Mouse (Mus musculus) lung, postnatal 0 days (tissue): Measurements from ENCODE around the gene Brd3os. TPM values are rescaled to one million over a fixed set of nuclear protein-coding genes. Genes with fewer than 3 reads are reported as not detected.

ENCODE experiments used
- ATAC-seq: fragments of 200-750 bp; cut with Nextera tagmentation; 2 replicates; pipeline ENCODE4 v1.8.0; 2017; ENCODE audit warnings: moderate library complexity
- DNase-seq: peaks from one replicate; pipeline ENCODE4 v3.0.0-alpha.2; 2016; ENCODE audit warnings: low spot score
- H3K27ac ChIP-seq: fragments of 300-500 bp; sonication (generic); 2 replicates; pipeline ENCODE4 v1.5.1; 2014; ENCODE audit warnings: antibody characterized with exemption, mild to moderate bottlenecking, low read length, mixed read lengths
- H3K27me3 ChIP-seq: fragments of 300-500 bp; sonication (generic); replicated peaks from 2 replicates; pipeline ENCODE4 v1.6.1; 2014; ENCODE audit warnings: low read length, mixed read lengths; ENCODE audit not compliant: insufficient read depth
- H3K36me3 ChIP-seq: fragments of 300-500 bp; sonication (generic); 2 replicates; pipeline ENCODE4 v1.6.1; 2014; ENCODE audit warnings: low read length, mixed read lengths; ENCODE audit not compliant: insufficient read depth
- H3K4me1 ChIP-seq: fragments of 300-500 bp; sonication (generic); 2 replicates; pipeline ENCODE4 v1.6.1; 2014; ENCODE audit warnings: antibody characterized with exemption, low read depth, low read length, mixed read lengths; ENCODE audit not compliant: insufficient read depth
- H3K4me2 ChIP-seq: fragments of 300-500 bp; sonication (generic); replicated peaks from 2 replicates; pipeline ENCODE4 v1.6.1; 2014; ENCODE audit warnings: low read depth, mild to moderate bottlenecking, low read length, moderate library complexity, mixed read lengths
- H3K4me3 ChIP-seq: fragments of 300-500 bp; sonication (generic); 2 replicates; pipeline ENCODE4 v1.5.1; 2014; ENCODE audit warnings: low read depth, low read length
- H3K9ac ChIP-seq: fragments of 300-500 bp; sonication (generic); replicated peaks from 2 replicates; pipeline ENCODE4 v1.6.1; 2014; ENCODE audit warnings: low read depth, mild to moderate bottlenecking
- H3K9me3 ChIP-seq: fragments of 300-500 bp; sonication (generic); 2 replicates; pipeline ENCODE4 v1.6.1; 2016; ENCODE audit warnings: low read length, mixed read lengths
- CTCF ChIP-seq: IDR thresholded peaks from 2 replicates; pipeline ENCODE4 v1.5.1; 2016; ENCODE audit warnings: antibody characterized with exemption, mild to moderate bottlenecking
- EP300 ChIP-seq: IDR thresholded peaks from 2 replicates; pipeline ENCODE4 v1.6.1; 2016; ENCODE audit warnings: antibody characterized with exemption, mild to moderate bottlenecking, control low read depth
- WGBS: fragments of 180-500 bp; shearing (Covaris S2); extraction: QIAGEN DNeasy Blood & Tissue Kit; methylation state at CpG from one replicate; pipeline ENCODE4 v1.1.7; 2014; 5-methylcytosine and 5-hydroxymethylcytosine counted together
- polyA plus RNA-seq: library from polyadenylated mRNA; unstranded; fragments of >200 nt; fragmentation: Nextera tagmentation; extraction: Ambion mirVana; gene quantifications from 2 replicates; pipeline ENCODE4 v1.2.1, GENCODE M21; 2015

Gene Brd3os
- polyA plus RNA-seq, 1 experiment from 2014 or later = 3.8 TPM

DNA sequence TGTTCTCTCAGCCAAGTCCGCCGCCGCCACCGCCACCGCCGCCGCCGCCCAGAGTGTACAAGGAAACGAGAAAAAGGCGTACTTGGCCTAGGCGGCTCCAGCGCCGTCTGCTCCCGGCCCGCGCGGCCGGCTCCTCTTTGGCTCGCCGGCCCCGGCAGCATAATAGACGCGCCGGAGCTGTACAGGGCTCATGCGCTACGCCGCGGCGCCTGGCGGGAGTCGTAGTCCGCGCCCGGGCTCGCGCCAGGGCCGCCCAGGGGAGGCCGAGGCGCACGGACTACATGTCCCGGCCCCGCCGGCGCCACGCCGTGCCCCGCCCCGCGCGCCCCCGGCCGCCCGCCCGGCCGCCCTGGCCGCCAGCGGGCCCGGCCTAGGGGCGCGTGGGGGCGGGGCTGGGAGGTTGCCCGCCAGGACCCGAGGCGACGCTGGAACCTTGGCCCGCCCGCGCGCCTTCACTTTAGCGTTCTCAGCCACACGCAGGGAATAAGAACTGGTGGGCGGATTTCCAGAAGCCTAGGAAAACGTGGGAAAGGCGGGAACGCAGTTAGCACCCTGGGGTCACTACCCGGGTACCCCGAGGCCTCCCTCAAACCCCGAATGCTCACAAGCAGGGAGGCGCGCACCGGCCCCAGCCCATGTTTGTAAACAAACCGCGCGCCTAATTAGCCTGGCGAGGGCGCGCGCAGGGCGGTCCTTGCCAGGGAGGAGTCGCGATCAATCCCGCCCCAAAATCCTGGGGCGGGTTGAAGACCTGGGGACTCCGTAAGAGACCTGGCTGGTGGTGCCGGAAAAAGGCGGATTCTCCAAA is 33.6 kb downstream of the Brd3os start:
- peak overlapping the region; percentile 75 for H3K4me2 ChIP-seq
- WGBS = under 1% methylated on average over 62 of the region's 96 CpGs
- peaks cover 11% of the 10 kb centered on the region; the same call in 1 of the 2 replicates for H3K4me1 ChIP-seq
- H3K9me3 ChIP-seq = no peaks in the 10 kb centered on the region
- no peaks in the 10 kb centered on the region for H3K36me3 ChIP-seq
- ATAC-seq (peak; percentile 99), DNase-seq (peak; percentile 97)
- H3K27me3 ChIP-seq = no peaks in the 10 kb centered on the region
- H3K27ac ChIP-seq = peak overlapping the region; percentile 95
- TF ChIP-seq EP300 = no peak
- no peak for TF ChIP-seq CTCF
- peak overlapping the region; percentile 61 for H3K9ac ChIP-seq
- H3K4me3 ChIP-seq = peak overlapping the region; percentile 66

DNA sequence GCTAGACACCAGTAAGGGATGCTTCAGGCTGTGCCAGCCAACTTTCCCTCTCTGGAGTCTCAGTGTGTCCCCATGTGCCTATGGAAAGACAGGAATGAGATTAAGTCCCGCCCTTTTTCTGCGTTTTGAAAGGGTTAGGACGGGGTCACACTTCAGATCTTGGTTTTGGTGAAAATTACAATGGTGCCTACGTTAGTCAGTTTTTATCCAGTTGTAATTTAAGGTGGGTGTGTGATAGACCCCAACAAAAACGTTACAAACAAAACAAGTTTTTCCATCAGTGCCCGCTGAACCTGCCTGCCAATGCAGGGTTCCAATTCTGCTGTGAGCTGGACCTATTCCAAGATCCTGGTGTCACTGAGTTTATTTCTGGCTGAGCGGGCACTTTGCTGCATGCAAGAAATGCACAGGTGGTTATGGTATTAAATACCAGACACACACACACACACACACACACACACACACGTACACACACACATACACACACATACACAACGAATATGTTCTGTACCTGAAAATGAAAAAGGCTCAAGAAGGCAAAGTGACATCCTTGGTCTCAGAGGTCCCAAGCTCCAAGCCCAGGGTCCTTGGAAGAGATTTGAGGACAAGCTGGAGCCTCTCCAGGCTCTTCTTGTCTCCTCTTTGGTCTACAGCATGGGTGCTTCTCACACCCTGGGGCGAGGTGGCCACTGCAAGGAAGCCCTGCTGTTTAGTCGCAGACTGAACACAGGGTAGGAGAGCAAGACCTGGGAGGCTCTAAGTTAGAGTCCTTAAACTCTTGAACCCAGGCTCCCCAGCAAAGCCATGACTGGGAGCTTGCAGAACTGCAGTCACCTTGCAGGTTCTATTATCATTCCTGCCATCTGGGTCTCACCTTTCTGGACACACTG is 34.4 kb downstream of the Brd3os start:
- WGBS = 24% methylated on average over 11 of the region's 11 CpGs
- DNase-seq (peak; percentile 31), ATAC-seq (no peak)
- Histone ChIP-seq H3K9ac (peak overlapping the region; percentile 61), H3K4me2 (peak overlapping the region; percentile 75), H3K36me3 (no peaks in the 10 kb centered on the region), H3K27me3 (no peaks in the 10 kb centered on the region), H3K4me3 (peak overlapping the region; percentile 66), H3K9me3 (no peaks in the 10 kb centered on the region), H3K4me1 (peaks cover 11% of the 10 kb centered on the region; the same call in 1 of the 2 replicates), H3K27ac (peak overlapping the region; percentile 95)
- TF ChIP-seq EP300 = no peak
- TF ChIP-seq CTCF = no peak

GRCm38 (mm10) chr2:27479821-27480220 is 37.7 kb downstream of the Brd3os start:
- no peaks in the 10 kb centered on the region for H3K36me3 ChIP-seq
- ATAC-seq = no peak
- 64% methylated on average over 4 of the region's 4 CpGs for WGBS
- H3K27me3 ChIP-seq = no peaks in the 10 kb centered on the region
- H3K4me3 ChIP-seq = no peak overlapping the region
- no peak for TF ChIP-seq CTCF
- TF ChIP-seq EP300 = no peak
- no peak overlapping the region for H3K9ac ChIP-seq
- no peak for DNase-seq
- no peak overlapping the region for H3K4me2 ChIP-seq
- no peaks in the 10 kb centered on the region for H3K4me1 ChIP-seq
- no peak overlapping the region for H3K27ac ChIP-seq
- no peaks in the 10 kb centered on the region for H3K9me3 ChIP-seq

DNA sequence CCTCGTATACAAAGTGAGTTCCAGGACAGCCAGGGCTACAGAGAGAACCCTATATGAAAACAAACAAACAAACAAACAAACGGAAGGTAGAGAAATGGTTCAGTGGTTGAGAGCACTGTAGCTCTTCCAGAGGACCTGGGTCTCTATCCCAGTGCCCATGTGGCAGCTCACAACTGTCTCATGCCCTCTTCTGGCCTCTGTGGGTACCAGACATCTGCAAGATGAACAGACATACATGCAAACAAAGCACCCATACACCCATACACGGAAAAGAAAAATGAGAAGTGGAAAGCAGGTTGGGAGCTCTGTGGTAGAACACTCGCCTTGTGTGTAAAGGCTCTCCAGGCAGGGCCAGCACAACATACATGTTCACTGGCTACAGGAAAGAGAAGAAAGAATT is 38.2 kb downstream of the Brd3os start:
- DNase-seq (no peak), ATAC-seq (no peak)
- Histone ChIP-seq H3K27me3 (no peaks in the 10 kb centered on the region), H3K4me3 (no peak overlapping the region), H3K36me3 (no peaks in the 10 kb centered on the region), H3K9me3 (no peaks in the 10 kb centered on the region), H3K4me1 (no peaks in the 10 kb centered on the region), H3K4me2 (no peak overlapping the region), H3K9ac (no peak overlapping the region), H3K27ac (no peak overlapping the region)
- WGBS = 64% methylated on average over 4 of the region's 4 CpGs
- TF ChIP-seq CTCF (no peak), EP300 (no peak)

- TF ChIP-seq CTCF (no peak), EP300 (no peak)
- H3K9ac ChIP-seq = no peak overlapping the region
- no peaks in the 10 kb centered on the region for H3K9me3 ChIP-seq
- no peak overlapping the region for H3K27ac ChIP-seq
- H3K4me1 ChIP-seq = no peaks in the 10 kb centered on the region
- no peak overlapping the region for H3K4me3 ChIP-seq
- no peak for DNase-seq
- no peak for ATAC-seq
- WGBS = 62% methylated on average over 7 of the region's 7 CpGs
- H3K4me2 ChIP-seq = no peak overlapping the region
- H3K27me3 ChIP-seq = no peaks in the 10 kb centered on the region
- no peaks in the 10 kb centered on the region for H3K36me3 ChIP-seq
Measured at GRCm38 (mm10) chr2:27482265-27482861, 40.2 kb downstream of the Brd3os start.

DNA sequence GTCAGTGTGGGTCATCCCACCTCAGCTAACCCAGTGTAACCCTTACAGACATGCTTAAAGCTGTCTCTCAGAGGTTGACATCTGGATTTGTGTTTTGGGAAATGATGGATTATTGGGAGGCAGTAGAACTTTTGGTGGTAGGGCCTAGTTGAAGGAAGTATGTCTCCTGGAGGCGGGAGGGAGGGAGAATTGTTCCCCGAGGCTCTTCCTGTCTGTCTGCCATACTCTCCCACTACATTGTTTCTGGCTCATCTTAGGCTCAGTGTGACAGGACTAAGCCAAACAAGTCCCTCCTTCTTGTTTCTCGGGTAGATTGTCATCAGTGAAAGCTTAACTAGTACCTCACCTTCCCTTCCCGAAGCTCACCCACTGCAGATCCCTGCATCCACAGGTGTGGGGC is 44.6 kb downstream of the Brd3os start:
- no peak overlapping the region for H3K4me3 ChIP-seq
- 50% methylated on average over 4 of the region's 4 CpGs for WGBS
- no peaks in the 10 kb centered on the region for H3K36me3 ChIP-seq
- no peak overlapping the region for H3K4me2 ChIP-seq
- no peaks in the 10 kb centered on the region for H3K9me3 ChIP-seq
- no peak overlapping the region for H3K27ac ChIP-seq
- TF ChIP-seq CTCF (no peak), EP300 (no peak)
- H3K27me3 ChIP-seq = no peaks in the 10 kb centered on the region
- H3K4me1 ChIP-seq = no peaks in the 10 kb centered on the region
- ATAC-seq (no peak), DNase-seq (no peak)
- no peak overlapping the region for H3K9ac ChIP-seq
